Mouse (Mus musculus) left cerebral cortex, postnatal 36 days (tissue): ENCODE results near the gene Stfa2l1. TPM values are rescaled to one million over a fixed set of nuclear protein-coding genes. Genes with fewer than 3 reads are reported as not detected.
"Not testable (repeated sequence)": the region's sequence is repeated elsewhere in the genome, so short reads cannot be mapped to it uniquely, and the experiment has no call there.

ENCODE experiments used
- DNase-seq, 2 experiments: peaks; one replicate each; pipeline ENCODE4 v3.0.0; 2021 to 2022; ENCODE audit warnings: low spot score in 2 of 2, mixed read lengths in 1 of 2
- intact Hi-C: fragments of 180-260 bp; cut with DNase I; formaldehyde crosslinking; loops from one replicate; pipeline ENCODE4 v1.15.1; 2025
- total RNA-seq, 2 experiments: library from RNA; stranded (reverse); gene quantifications; 2 replicates each; pipeline ENCODE4 v1.2.3; 2021

The Stfa2l1 gene
- total RNA-seq = not detected

DNA sequence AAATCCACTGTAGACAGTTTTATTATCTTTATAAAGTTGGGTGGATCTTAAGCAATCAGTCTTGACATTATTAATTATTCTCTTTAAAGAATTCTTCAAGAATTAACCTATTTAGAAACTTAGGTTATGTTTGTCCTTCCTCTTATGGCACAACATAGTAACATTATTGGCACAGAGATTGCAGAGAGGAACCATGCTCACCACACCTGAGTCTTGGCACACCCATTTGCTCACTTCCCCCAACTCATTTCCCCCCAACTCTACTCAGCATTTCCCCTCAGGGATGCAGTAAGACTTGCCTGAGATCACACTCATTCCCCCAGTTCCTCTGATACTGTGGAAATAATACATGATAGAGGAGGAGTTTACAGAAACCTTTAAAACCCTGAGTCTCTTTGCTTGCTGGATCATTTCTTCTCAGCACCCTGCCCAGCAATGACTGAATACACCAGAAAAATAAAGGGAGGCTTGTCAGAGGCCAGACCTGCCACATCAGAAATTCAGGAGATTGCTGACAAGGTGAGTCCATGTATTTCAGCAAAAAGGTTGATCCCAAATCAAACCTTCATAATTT lies at the start of gene Stfa2l1:
Gene Stfa2l1 (plus strand): TSS at position 410 of the 574 bp plus-strand sequence.
- no peak for DNase-seq
- intact Hi-C loops = no loop called here

DNA sequence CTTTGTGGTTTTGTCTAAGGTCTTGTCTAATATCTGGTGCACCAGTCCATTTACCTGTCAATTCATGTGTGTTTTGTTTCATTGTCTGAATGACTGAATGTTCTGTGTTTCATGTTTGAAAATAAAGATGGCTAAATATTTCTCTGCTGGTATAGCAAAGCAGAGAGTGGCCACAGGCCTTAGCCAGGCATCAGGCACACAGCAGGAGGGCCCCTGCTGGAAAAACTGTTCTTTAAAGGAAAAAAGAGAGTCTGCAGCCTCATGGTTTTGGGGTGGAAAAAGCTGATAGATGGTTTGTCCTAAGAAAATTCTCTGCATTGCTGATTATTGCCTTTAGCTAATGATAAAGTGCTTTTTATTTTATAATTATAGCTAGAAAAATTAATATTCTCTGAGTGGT lies 45.1 kb upstream of the Stfa2l1 start:
- intact Hi-C loops, DNase-seq: not testable (repeated sequence)

DNA sequence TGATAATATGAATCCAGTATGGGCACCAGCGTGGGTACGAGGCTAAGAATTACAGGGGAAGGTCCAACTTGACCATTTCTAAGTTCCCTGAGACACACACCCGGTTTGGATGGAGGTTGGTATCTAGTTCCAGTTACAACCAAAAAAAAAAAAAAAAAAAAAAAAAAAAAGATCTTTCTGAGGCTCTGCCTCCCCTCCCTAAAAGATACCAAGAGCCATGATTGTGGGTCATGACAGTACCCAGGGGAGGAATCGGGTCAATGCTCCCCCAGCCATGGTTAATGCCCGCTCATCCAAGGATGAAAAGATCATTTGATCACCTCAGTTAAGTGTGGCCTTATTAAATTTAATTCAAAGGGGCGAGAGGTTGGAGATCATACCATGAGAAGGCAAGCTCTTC lies 40.9 kb upstream of the Stfa2l1 start:
- DNase-seq = not testable (repeated sequence)

DNA sequence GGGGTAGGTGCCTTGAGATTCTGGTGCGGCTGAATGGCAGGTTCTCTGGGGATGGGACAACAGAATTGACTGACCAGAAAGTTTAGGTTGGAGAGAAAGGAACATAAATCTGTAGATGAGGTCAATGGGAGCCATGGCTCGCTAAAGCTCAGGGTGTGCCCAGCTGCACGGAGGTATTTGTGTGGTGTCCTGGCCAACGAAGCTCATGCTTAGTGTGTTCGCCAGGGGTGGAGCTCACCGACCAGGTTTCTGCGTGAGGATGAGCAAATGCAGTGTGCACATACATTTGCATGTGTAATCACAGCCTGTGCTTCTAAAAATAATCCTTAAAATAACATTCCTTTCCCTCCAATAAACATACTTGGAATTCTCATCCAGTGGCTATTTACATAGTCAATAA lies 28.5 kb upstream of the Stfa2l1 start:
- intact Hi-C loops = no loop called here
- no peak for DNase-seq

More for the DNA sequence above, 40.9 kb upstream of the Stfa2l1 start:
- intact Hi-C loops = not testable (repeated sequence)

DNA sequence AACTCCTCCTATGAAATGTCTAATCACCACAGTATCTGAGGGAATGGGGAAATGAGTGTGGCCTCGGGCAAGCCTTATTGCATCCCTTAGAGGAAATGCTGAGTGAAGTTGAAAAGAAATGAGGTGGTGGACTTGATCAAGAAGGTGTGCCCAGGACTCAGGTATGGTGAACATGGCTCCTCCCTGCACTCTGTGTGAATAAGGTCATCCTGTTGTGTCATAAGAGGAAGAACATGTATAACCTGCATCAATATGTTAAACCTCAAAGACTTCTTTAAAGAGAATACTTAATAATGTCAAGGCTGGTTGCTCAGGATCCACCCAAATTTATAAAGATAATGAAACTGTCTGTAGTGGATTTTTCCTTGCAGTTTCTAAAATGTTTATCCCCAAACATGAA lies 25.5 kb upstream of the Stfa2l1 start, which contains the start of gene Csta1:
Gene Csta1 (minus strand): TSS at position 101 of the 400 bp plus-strand sequence.
- intact Hi-C loops = no loop called here

DNA sequence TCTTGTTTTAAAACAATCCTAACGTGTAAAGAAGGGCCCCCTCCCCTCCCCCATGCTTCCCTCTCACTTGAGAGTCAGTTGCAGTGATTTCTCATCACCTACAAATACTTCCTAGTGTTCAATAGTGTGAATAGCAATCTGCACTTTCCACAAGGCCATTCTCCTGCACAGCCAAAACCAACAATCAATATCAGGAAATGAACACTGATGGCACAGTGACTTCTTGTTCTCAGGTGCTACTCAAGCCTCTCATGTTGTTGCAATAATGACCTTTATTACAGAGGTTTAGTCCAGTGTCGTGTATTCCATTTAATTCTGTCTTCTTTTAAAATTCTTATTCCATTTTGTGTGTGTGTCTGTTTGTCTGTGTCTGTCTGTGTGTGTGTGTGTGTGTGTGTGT lies 18.4 kb upstream of the Stfa2l1 start:
- intact Hi-C loops = no loop called here
- DNase-seq = no peak

More for the DNA sequence above, 25.5 kb upstream of the Stfa2l1 start, which contains the start of gene Csta1:
- no peak for DNase-seq

DNA sequence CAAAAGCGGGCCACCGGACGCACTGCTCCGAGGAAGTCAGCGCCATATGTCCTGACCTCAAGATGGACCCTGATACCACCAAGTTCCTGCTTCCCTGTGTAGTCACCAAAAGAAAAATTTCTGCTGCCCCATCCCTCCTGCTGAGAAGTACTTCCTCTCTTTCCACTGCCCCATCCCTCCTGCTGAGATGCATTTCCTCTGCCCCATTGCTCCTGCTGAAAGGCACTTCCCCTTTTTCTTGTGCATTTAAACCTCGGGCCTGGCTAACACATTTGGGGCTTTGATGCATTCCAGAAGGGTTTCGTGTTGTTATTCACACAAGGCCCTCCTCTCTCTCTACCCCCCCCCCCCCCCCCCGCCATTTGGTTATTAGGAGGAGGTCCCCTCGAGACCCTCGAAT lies 11.2 kb downstream of the Stfa2l1 start:
- intact Hi-C loops, DNase-seq: not testable (repeated sequence)

DNA sequence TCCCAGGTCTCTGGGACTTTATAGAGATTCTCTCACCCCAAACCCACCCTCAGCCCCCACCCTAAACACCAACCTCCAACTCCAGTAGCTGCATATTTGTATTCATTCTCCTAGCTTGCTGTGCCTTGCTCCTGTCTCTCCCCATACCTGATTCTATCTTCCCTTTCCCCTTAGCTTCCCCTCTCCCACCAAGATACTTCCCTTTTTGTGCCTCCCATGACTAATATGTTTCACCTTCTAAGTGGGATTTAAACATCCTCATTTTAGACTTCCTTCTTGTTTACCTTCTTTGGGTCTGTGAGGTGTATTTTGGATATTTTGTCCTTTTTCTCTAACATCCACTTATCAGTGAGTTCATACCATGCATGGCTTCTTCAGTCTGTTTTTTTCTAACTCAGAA lies 19.5 kb downstream of the Stfa2l1 start:
- DNase-seq = no peak
- intact Hi-C loops = no loop called here

DNA sequence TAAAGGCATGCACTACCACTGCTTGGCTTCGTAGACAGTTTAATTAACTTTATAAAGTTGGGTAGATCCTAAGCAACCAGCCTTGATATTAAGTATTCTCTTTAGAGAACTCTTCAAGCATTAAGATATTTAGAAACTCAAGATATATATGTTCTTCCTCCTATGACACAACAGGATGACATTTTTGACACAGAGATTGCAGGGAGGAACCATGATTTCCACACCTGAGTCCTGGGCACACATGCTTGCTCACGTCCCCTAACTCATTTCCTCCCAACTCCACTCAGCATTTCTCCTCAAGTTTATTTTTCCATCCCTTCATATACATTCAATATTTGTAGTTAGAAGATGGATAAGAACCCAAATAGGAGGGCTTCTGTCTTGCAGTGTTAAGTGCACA lies 23.3 kb downstream of the Stfa2l1 start:
- DNase-seq = no peak
- intact Hi-C loops = no loop called here

DNA sequence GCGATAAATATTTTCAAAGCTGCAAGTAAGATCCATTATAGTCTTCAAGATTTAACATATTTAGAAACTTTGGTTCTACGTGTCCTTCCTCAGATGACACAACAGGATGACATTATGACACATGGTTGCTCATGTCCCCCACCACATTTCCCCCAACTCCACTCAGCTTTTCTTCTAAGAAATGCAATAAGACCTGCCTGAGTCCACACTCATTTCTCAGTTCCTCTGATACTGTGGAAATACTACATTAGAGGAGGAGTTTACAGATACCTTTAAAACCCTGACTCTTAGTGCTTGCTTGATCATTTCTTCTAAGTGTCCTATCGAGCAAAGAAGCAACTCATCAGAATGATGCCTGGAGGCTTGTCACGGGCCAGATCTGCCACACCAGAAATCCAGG lies 27.3 kb downstream of the Stfa2l1 start, which contains the start of gene Gm5483:
Gene Gm5483 (plus strand): TSS at position 301 of the 400 bp plus-strand sequence.
- intact Hi-C loops, DNase-seq: not testable (repeated sequence)

DNA sequence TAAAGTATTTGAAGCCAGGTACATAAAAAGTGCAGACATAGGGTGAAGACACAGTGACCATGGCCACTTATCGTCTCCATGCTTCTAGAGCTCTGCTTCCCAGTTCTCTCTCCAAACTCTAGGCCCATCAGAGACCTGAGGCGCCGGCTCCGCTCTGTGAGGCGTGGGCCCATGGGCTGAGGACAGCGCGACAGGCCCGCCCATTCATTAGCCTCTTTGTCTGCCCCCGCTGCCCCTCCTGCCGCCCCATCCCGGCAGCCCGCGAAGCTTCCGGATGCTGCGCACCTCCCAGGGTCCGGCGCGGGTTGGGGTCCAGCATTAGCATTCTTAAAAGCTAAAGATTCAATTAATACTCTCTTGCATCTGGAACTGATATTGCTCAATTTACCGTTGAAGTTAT lies 42.6 kb downstream of the Stfa2l1 start:
- DNase-seq = no peak
- intact Hi-C loops = no loop called here

DNA sequence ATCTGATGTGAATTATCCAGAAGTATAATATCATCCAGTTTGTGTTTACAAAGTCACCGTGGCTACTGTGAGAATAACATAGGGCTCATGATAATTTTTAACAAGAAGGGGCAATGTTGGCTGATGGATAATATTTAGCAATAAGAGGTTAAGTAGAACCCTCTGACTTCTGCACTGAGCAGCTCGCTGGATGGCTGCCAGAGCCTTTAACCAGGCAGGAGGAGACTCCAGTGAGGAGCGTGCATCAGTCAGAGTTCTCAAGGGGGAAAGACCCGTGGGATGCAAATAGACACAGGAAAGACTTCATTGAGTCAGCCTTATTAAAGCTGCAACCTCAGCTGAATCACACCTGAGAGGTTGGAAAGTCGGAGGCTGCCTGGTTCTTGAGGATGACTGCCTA lies 47.2 kb downstream of the Stfa2l1 start:
- intact Hi-C loops = no loop called here
- no peak for DNase-seq

DNA sequence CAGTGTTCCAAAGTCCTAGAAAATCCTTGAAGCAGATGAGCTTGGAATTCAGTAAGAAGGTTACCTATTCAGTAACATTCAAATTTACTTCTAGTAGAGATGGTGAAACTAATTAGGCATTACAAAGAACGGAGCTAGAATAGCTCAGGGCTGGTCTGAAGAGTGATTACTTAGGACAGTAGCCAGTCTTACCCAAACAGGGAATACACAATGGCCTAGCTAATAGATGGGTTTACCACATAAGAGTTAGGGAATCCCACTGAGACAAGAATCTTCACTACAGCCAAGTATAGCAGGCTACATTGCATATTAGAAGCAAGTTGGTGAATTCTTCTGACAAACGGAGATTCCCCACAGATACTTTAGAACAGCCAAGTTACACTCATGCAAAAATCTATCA lies 49.1 kb downstream of the Stfa2l1 start:
- DNase-seq, intact Hi-C loops: not testable (repeated sequence)

DNA sequence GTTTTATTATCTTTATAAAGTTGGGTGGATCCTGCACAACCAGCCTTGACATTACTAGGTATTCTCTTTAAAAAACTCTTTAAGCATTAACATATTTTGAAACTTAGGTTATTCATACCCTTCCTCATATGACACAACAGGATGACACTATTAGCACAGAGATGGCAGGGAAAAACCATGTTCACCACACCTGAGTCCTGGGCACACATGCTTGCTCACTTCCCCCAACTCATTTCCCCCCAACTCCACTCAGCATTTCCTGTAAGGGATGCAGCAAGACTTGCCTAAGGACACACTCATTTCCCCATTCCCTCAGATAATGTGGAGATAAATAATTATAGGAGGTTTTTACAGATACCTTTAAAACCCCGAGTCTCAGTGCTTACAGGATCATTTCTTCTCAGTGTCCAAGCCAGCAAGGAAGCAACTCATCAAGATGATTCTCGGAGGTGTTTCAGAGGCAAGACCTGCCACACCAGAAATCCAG lies 53.4 kb downstream of the Stfa2l1 start, which contains the start of gene Gm5416:
Gene Gm5416 (plus strand): TSS at position 437 of the 487 bp plus-strand sequence.
- DNase-seq = no peak
- intact Hi-C loops = no loop called here

Other genes with a start within 250 kb of the Stfa2l1 start
- gene Parp9, start 218.3 kb upstream of the Stfa2l1 start, total RNA-seq = 1 to 10 TPM; 1.8 to 2.9 TPM
- 1 to 10 TPM; 3.9 to 4.2 TPM for gene Dtx3l, start 217.7 kb upstream of the Stfa2l1 start, total RNA-seq
- gene Kpna1, start 178.1 kb upstream of the Stfa2l1 start, total RNA-seq = 100 to 1,000 TPM; 135 to 137 TPM
- gene Wdr5b, start 115.6 kb upstream of the Stfa2l1 start, total RNA-seq = 1 to 10 TPM; 3.8 to 4.8 TPM
- 10 to 100 TPM; 64.6 to 65.8 TPM for gene Fam162a, start 85.2 kb upstream of the Stfa2l1 start, total RNA-seq
- 10 to 100 TPM; 19.4 to 19.8 TPM for gene Ccdc58, start 85.1 kb upstream of the Stfa2l1 start, total RNA-seq
- not detected for gene Csta1, start 25.6 kb upstream of the Stfa2l1 start, total RNA-seq
- gene Gm5483, start 27.4 kb downstream of the Stfa2l1 start, total RNA-seq = not detected
- not detected for gene Gm5416, start 53.6 kb downstream of the Stfa2l1 start, total RNA-seq
- gene 2010005H15Rik, start 64.7 kb downstream of the Stfa2l1 start, total RNA-seq = not detected
- not detected for gene Stfa1, start 120.1 kb downstream of the Stfa2l1 start, total RNA-seq
- not detected for gene BC117090, start 177.5 kb downstream of the Stfa2l1 start, total RNA-seq
- not detected for gene BC100530, start 210.9 kb downstream of the Stfa2l1 start, total RNA-seq